Mouse (Mus musculus) intestine, embryonic 14.5 days (tissue): Measurements from ENCODE around the gene AB124611. TPM values are rescaled to one million over a fixed set of nuclear protein-coding genes. Genes with fewer than 3 reads are reported as not detected.

Experiments used
- ATAC-seq: fragments of 200-750 bp; cut with Nextera tagmentation; replicated peaks from 2 replicates; pipeline ENCODE4 v1.8.0; 2017; ENCODE audit warnings: low read depth, moderate number of reproducible peaks, moderate TSS enrichment, moderate library complexity; ENCODE audit not compliant: low FRiP score, low TSS enrichment
- DNase-seq: peaks from one replicate; pipeline ENCODE4 v3.0.0-alpha.2; 2018; ENCODE audit warnings: low spot score
- H3K27ac ChIP-seq: fragments of 300-500 bp; sonication (generic); 2 replicates; pipeline ENCODE4 v1.5.1; 2014; ENCODE audit warnings: low read depth, mild to moderate bottlenecking, control low read depth
- H3K27me3 ChIP-seq: fragments of 300-500 bp; sonication (generic); replicated peaks from 2 replicates; pipeline ENCODE4 v1.6.1; 2014; ENCODE audit warnings: low read length, control low read depth; ENCODE audit not compliant: control insufficient read depth, insufficient read depth
- H3K36me3 ChIP-seq: fragments of 300-500 bp; sonication (generic); 2 replicates; pipeline ENCODE4 v1.6.1; 2014; ENCODE audit warnings: low read length, control low read depth; ENCODE audit not compliant: control insufficient read depth, insufficient read depth
- H3K4me1 ChIP-seq: fragments of 300-500 bp; sonication (generic); replicated peaks from 2 replicates; pipeline ENCODE4 v1.6.1; 2014; ENCODE audit warnings: low read length, control low read depth, mixed read lengths; ENCODE audit not compliant: control insufficient read depth, insufficient read depth
- H3K4me2 ChIP-seq: fragments of 300-500 bp; sonication (generic); 2 replicates; pipeline ENCODE4 v1.6.1; 2014; ENCODE audit warnings: low read length
- H3K4me3 ChIP-seq: fragments of 300-500 bp; sonication (generic); 2 replicates; pipeline ENCODE4 v1.5.1; 2014; ENCODE audit warnings: low read depth, low read length, control low read depth, mixed read lengths
- H3K9ac ChIP-seq: fragments of 300-500 bp; sonication (generic); 2 replicates; pipeline ENCODE4 v1.6.1; 2014; ENCODE audit warnings: mild to moderate bottlenecking, low read length
- H3K9me3 ChIP-seq: fragments of 300-500 bp; sonication (generic); 2 replicates; pipeline ENCODE4 v1.6.1; 2016; ENCODE audit warnings: low read length, control low read depth; ENCODE audit not compliant: control insufficient read depth
- WGBS: fragments of 180-500 bp; shearing (Covaris S2); extraction: QIAGEN DNeasy Blood & Tissue Kit; methylation state at CpG from one replicate; pipeline ENCODE4 v1.1.7; 2014; 5-methylcytosine and 5-hydroxymethylcytosine counted together
- polyA plus RNA-seq: library from polyadenylated mRNA; unstranded; fragments of >200 nt; fragmentation: Nextera tagmentation; extraction: Ambion mirVana; gene quantifications from 2 replicates; pipeline ENCODE4 v1.2.1, GENCODE M21; 2014

Gene AB124611
- polyA plus RNA-seq, 1 experiment from 2014 or later, result 3.1 TPM

DNA sequence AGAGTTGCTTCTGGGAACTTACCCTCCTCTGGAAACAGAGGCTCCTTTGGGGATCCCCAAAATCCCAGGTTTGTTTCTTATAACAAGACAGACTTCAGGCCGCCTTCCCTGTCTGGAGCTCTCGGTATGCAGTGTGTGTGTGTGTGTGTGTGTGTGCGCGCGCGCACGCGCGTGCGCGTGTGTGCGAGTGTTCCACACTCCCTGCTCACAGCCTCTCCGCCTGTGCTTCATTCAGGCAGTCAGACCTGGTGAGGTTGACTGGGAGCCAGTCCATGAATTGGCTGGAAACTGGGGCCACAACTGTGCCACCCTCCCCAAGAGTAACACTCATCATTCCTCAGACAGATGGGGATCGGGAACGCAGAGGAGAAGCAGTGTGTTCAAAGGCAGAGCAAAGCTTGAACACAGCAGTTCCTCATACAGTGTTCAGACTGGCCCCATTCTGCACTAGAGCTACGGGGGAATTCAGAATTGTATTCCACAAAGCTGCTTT, 28.9 kb upstream of the AB124611 start:
- 90% methylated on average over 16 of the region's 16 CpGs for WGBS
- DNase-seq (no peak), ATAC-seq (no peak)
- Histone ChIP-seq H3K9ac (no peak overlapping the region), H3K4me3 (no peak overlapping the region), H3K4me2 (no peak overlapping the region), H3K9me3 (no peaks in the 10 kb centered on the region), H3K27ac (no peak overlapping the region), H3K4me1 (no peaks in the 10 kb centered on the region), H3K36me3 (peaks cover 28% of the 10 kb centered on the region), H3K27me3 (no peaks in the 10 kb centered on the region)

DNA sequence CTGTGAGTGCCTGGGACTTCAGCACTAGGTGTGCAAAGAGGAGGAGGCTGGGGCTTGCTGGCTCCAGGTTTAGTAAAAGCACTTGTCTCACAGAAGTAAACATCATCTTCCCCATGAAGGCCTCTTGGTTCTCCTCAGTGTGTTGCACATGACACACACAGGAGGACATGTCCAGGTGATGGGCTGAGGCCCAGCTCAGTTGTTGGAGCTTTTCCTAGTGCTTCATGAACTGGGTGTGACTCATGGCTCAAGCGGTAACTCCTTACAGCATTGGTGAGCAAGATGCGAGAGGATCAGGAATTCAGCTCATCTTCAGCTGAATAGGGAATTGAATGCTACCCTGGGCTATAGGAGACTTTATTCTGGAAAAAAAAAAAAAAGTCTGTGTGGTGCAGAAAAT, 28.3 kb upstream of the AB124611 start:
- H3K4me2 ChIP-seq, result no peak overlapping the region
- no peak for DNase-seq
- no peak for ATAC-seq
- WGBS, result 83% methylated on average over 2 of the region's 2 CpGs
- no peak overlapping the region for H3K27ac ChIP-seq
- no peaks in the 10 kb centered on the region for H3K4me1 ChIP-seq
- no peak overlapping the region for H3K4me3 ChIP-seq
- H3K27me3 ChIP-seq, result no peaks in the 10 kb centered on the region
- peaks cover 28% of the 10 kb centered on the region for H3K36me3 ChIP-seq
- no peaks in the 10 kb centered on the region for H3K9me3 ChIP-seq
- H3K9ac ChIP-seq, result no peak overlapping the region

DNA sequence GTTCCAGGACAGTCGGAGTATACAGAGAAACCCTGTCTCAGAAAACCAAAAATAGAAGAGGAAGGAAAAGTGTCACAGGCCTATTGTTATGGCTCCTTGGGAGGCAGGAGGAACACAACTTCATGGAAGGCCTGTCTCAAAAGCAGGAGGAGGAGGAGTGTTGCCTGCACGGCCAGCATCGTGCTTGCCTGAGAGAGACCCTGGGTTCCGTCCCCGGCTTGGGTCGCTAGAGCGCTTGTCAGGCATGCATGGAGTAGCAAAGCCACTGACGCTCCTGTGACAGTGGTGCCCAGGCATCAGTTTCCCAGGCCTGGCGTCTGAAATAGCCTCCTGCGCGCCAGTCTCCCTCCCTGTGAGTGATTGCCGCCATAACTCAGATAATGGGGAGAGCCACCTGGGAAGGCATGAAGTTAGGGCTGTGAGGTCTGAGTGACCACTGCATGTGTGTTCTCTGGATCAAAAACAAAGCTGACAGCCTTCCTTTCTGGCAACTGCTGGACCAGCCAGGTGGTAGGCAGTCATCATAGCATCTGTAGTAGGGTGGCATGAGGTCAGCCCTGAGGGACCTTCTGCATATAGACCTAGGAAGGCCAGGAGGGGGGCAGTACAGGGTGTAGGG, 27.6 kb upstream of the AB124611 start:
- no peaks in the 10 kb centered on the region for H3K27me3 ChIP-seq
- H3K9ac ChIP-seq, result no peak overlapping the region
- no peaks in the 10 kb centered on the region for H3K9me3 ChIP-seq
- ATAC-seq (no peak), DNase-seq (no peak)
- no peaks in the 10 kb centered on the region for H3K4me1 ChIP-seq
- peaks cover 35% of the 10 kb centered on the region for H3K36me3 ChIP-seq
- WGBS, result 91% methylated on average over 12 of the region's 12 CpGs
- H3K4me3 ChIP-seq, result no peak overlapping the region
- H3K27ac ChIP-seq, result no peak overlapping the region
- H3K4me2 ChIP-seq, result no peak overlapping the region

DNA sequence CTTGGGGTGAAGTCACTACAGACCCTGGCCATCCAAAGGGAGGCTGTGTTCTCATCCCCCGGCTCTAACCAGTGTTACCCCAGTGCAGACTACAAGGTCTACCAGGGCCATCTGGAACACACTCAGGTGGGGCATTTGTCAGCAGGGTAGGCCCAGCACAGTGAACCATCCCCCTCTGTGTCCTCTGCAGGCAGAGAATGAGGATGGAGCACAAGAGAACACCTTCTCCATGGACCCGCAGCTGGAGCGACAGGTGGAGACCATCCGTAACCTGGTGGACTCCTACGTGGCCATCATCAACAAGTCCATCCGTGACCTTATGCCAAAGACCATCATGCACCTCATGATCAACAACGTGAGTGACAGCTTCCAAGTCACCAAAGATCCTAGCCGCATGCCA, 22.6 kb upstream of the AB124611 start:
- H3K27me3 ChIP-seq, result no peaks in the 10 kb centered on the region
- H3K4me1 ChIP-seq, result no peaks in the 10 kb centered on the region
- no peak overlapping the region for H3K4me2 ChIP-seq
- H3K9me3 ChIP-seq, result no peaks in the 10 kb centered on the region
- H3K36me3 ChIP-seq, result peaks cover 65% of the 10 kb centered on the region
- DNase-seq, result no peak
- no peak overlapping the region for H3K9ac ChIP-seq
- no peak overlapping the region for H3K4me3 ChIP-seq
- no peak for ATAC-seq
- 97% methylated on average over 8 of the region's 8 CpGs for WGBS
- H3K27ac ChIP-seq, result no peak overlapping the region

- peaks cover 61% of the 10 kb centered on the region for H3K36me3 ChIP-seq
- no peak overlapping the region for H3K27ac ChIP-seq
- H3K4me1 ChIP-seq, result peaks cover 6% of the 10 kb centered on the region
- H3K4me2 ChIP-seq, result no peak overlapping the region
- no peaks in the 10 kb centered on the region for H3K27me3 ChIP-seq
- H3K4me3 ChIP-seq, result no peak overlapping the region
- no peak for ATAC-seq
- H3K9me3 ChIP-seq, result no peaks in the 10 kb centered on the region
- DNase-seq, result no peak
- no peak overlapping the region for H3K9ac ChIP-seq
Observed at GRCm38 (mm10) chr9:21505767-21506166, 20.2 kb upstream of the AB124611 start.

DNA sequence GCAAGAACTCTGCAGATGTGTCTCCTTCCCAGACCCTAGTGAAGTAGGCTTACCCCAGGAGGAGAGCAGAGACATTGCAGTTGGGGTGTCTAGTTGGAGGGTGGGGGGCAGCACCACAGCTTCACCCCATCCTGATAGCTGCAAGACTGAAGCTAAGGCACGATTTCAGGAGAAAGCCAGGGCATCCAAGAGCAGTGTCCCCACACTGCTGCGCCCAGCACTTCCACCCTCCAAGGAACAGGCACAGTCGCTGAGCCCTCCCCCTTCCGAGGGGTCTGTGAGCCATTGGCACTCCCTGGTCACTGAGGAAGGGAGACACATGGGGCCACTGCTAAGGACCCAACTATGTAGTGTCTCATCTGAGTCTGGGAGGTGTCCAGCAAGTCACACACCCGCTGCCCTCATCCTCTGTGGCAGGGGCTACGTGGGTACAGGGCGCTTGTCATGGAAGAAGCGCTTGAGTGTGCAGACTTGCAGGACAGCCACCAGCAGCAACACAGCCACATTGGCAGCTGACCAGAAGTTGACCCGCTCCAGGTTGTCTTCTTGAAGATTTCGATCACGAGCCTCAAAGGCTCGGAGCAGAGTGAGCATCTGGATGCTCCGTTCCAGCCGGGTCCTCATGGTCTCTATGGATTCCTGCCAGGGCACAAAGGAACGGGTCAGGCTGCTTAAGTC, 18.1 kb upstream of the AB124611 start:
- H3K27ac ChIP-seq, result no peak overlapping the region
- 92% methylated on average over 15 of the region's 15 CpGs for WGBS

DNA sequence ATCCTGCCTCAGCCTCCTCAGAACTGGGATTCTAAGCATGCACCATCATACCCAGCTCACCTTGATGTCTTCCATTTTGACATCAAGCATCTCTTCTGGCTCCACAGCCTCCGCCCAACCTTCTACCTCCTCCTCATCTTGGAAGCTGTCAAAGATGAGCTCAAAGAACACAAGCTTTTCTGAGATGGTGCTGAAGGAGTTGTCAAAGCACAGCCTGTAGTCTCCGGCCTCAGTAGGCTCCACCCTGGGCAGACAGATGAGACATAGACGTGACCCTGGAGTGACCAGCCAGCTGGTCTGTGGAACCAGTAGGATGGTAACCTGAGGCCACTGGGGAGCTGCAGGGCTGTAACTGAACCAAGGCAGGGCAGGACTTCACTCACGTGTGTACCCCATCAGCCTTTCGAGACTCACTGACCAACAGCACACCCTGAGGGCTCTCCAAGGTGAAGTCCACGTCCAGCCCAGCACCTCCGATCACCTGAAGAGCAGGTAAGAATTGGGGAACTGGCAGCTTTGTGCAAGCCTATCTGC, 17.0 kb upstream of the AB124611 start:
- DNase-seq (no peak), ATAC-seq (no peak)
- no peaks in the 10 kb centered on the region for H3K9me3 ChIP-seq
- H3K4me2 ChIP-seq, result peak overlapping the region; percentile 86
- H3K9ac ChIP-seq, result peak overlapping the region; percentile 55
- peak overlapping the region; percentile 60 for H3K4me3 ChIP-seq
- 73% methylated on average over 7 of the region's 7 CpGs for WGBS
- H3K27ac ChIP-seq, result no peak overlapping the region
- H3K4me1 ChIP-seq, result peaks cover 9% of the 10 kb centered on the region
- H3K36me3 ChIP-seq, result peaks cover 48% of the 10 kb centered on the region
- H3K27me3 ChIP-seq, result no peaks in the 10 kb centered on the region

More for the DNA sequence above, 18.1 kb upstream of the AB124611 start:
- DNase-seq (no peak), ATAC-seq (no peak)
- no peak overlapping the region for H3K4me2 ChIP-seq
- H3K4me1 ChIP-seq, result peaks cover 9% of the 10 kb centered on the region
- H3K9me3 ChIP-seq, result no peaks in the 10 kb centered on the region
- peaks cover 56% of the 10 kb centered on the region for H3K36me3 ChIP-seq
- H3K4me3 ChIP-seq, result no peak overlapping the region
- no peaks in the 10 kb centered on the region for H3K27me3 ChIP-seq
- H3K9ac ChIP-seq, result no peak overlapping the region

DNA sequence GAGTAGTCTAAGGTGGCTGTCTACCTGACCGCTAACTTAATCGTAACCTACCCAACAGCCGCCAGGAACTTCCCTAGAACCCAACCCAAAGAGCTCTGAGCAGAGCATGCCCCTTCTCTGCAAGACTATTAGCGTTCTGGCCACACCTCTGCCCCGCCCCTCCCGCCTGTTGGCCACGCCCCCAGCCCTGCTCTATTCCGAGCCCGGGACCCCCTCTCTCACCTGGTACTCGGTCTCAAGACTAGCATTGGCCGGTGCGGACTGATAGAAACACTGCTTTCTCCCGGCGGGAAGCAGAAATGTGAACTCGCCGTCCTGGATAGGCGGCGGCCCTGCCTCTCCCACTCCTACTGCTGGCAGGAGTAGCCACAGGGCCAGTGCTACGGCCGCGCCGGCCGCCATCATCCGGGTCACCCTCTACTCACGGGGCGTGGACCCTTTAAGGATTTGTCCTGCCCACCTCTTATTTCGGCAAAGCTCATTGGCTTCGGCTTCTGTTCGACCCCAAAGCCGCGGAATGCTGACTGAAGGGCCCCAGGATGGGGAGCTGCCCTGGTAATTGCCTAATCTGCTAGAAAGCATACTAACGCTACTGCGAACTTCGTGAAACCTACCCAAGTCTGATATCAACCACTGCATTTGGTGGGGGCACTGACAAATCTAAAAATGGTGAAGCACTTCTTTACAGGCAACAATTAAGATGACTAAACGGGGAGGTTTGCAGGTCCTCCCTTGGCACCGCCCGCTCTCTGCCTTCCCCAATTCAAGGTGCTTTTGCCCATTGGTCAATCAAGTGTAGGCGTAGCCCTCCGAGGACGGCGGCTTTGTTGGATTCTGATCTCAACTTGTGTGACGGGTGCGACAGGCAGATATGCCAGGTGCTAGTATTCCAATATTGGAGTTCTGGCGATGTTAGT, 15.9 kb upstream of the AB124611 start, which contains the start of gene Tmed1:
Tmed1 (minus strand) TSS at position 481 of the 917 bp plus-strand sequence.
- H3K9ac ChIP-seq, result peak within 1 kb of the TSS; percentile 55
- peak within 1 kb of the TSS; percentile 92 for H3K27ac ChIP-seq
- no peaks in the 10 kb centered on the region for H3K9me3 ChIP-seq
- DNase-seq (peak; percentile 99), ATAC-seq (peak; percentile 96)
- under 1% methylated on average over 44 of the region's 44 CpGs for WGBS
- peak within 1 kb of the TSS; percentile 60 for H3K4me3 ChIP-seq
- H3K36me3 ChIP-seq, result peaks cover 39% of the 10 kb centered on the region
- peak within 1 kb of the TSS; percentile 86 for H3K4me2 ChIP-seq
- no peaks in the 10 kb centered on the region for H3K27me3 ChIP-seq
- H3K4me1 ChIP-seq, result peaks cover 9% of the 10 kb centered on the region
